Mouse (Mus musculus) cortical plate, adult 2 months (tissue): ENCODE data around the gene Trappc5.

Experiments used
- CTCF ChIP-seq: fragments of 200-500 bp; IDR thresholded peaks from 2 replicates; pipeline ENCODE4 v1.5.1; 2011; ENCODE audit warnings: mild to moderate bottlenecking, control low read depth, low read length; ENCODE audit not compliant: insufficient read depth; ENCODE audit errors: extremely low read depth
- POLR2A ChIP-seq: fragments of 200-500 bp; IDR thresholded peaks from 2 replicates; pipeline ENCODE4 v1.6.1; 2011; ENCODE audit warnings: mild to moderate bottlenecking, low read length, control low read depth; ENCODE audit not compliant: insufficient read depth; ENCODE audit errors: extremely low read depth

- TF ChIP-seq CTCF (no peak), POLR2A (no peak)
These were observed 11.4 kb downstream of the Trappc5 start for GRCm38 (mm10) chr8:3687537-3687936.
